Mouse (Mus musculus): ENCODE measurements around the gene Krtap17-1. TPM values are rescaled to one million over a fixed set of nuclear protein-coding genes. Genes with fewer than 3 reads are reported as not detected.

Gene Krtap17-1
- total RNA-seq, 1 experiment, result not detected

- Histone ChIP-seq H3K36me3 (ENCODE audit: control insufficient read depth, insufficient read depth, low read length, poor library complexity, severe bottlenecking) (no peaks in the 10 kb centered on the region), H3K9ac (ENCODE audit: insufficient read depth, low read depth, low read length, poor library complexity, severe bottlenecking) (no peak overlapping the region), H3K4me3 (ENCODE audit: insufficient read depth in 1 of 2, low read depth in 1 of 2, low read length in 2 of 2, poor library complexity in 1 of 2, severe bottlenecking in 1 of 2) (no peak overlapping the region), H3K27ac (ENCODE audit: insufficient read depth, low read depth, low read length, poor library complexity, severe bottlenecking) (no peak overlapping the region), H3K9me3 (ENCODE audit: control insufficient read depth, insufficient read depth, low read depth, low read length) (no peaks in the 10 kb centered on the region), H3K4me1 (ENCODE audit: control insufficient read depth in 2 of 2, insufficient read depth in 2 of 2, low read length in 2 of 2, poor library complexity in 1 of 2) (no peaks in the 10 kb centered on the region)
- TF ChIP-seq ZNF384 (IDR thresholded peaks at IDR 0.05; ENCODE audit: low read depth, low read length) (no peak), ZC3H11A (IDR thresholded peaks at IDR 0.05; ENCODE audit: borderline replicate concordance, low read depth, low read length) (no peak), MAFK (IDR thresholded peaks at IDR 0.05; ENCODE audit: insufficient read depth, low read depth, low read length) (no peak), HCFC1 (IDR thresholded peaks at IDR 0.05; ENCODE audit: borderline replicate concordance, insufficient read depth, low read length) (no peak), CHD2 (IDR thresholded peaks at IDR 0.05; ENCODE audit: low read depth, low read length) (no peak)
- in situ Hi-C loops (cut with MboI; ENCODE audit: low sequenced_read_pairs in 2 of 2, unreplicated experiment in 2 of 2), result no loop called here
- no peak for DNase-seq (ENCODE audit: low read depth, low spot score)
These were observed 25.7 kb upstream of the Krtap17-1 start for GRCm38 (mm10) chr11:100019466-100019865.

GRCm38 (mm10) chr11:100016112-100016511 is 22.3 kb upstream of the Krtap17-1 start, which contains the start of gene Krt33a:
TSS of gene Krt33a (minus strand) at chr11:100016212.
- Histone ChIP-seq H3K9ac (ENCODE audit: insufficient read depth, low read depth, low read length, poor library complexity, severe bottlenecking) (no peak within 1 kb of the TSS), H3K9me3 (ENCODE audit: control insufficient read depth, insufficient read depth, low read depth, low read length) (no peaks in the 10 kb centered on the region), H3K4me3 (ENCODE audit: insufficient read depth in 1 of 2, low read depth in 1 of 2, low read length in 2 of 2, poor library complexity in 1 of 2, severe bottlenecking in 1 of 2) (no peak within 1 kb of the TSS), H3K4me1 (ENCODE audit: control insufficient read depth in 2 of 2, insufficient read depth in 2 of 2, low read length in 2 of 2, poor library complexity in 1 of 2) (no peaks in the 10 kb centered on the region), H3K27ac (ENCODE audit: insufficient read depth, low read depth, low read length, poor library complexity, severe bottlenecking) (no peak within 1 kb of the TSS), H3K36me3 (ENCODE audit: control insufficient read depth, insufficient read depth, low read length, poor library complexity, severe bottlenecking) (no peaks in the 10 kb centered on the region)
- no peak for DNase-seq (ENCODE audit: low read depth, low spot score)
- in situ Hi-C loops (cut with MboI; ENCODE audit: low sequenced_read_pairs in 2 of 2, unreplicated experiment in 2 of 2), result no loop called here
- no peak for TF ChIP-seq ZNF384 (IDR thresholded peaks at IDR 0.05; ENCODE audit: low read depth, low read length)
- TF ChIP-seq HCFC1 (IDR thresholded peaks at IDR 0.05; ENCODE audit: borderline replicate concordance, insufficient read depth, low read length), result no peak
- no peak for TF ChIP-seq CHD2 (IDR thresholded peaks at IDR 0.05; ENCODE audit: low read depth, low read length)
- TF ChIP-seq ZC3H11A (IDR thresholded peaks at IDR 0.05; ENCODE audit: borderline replicate concordance, low read depth, low read length), result no peak
- no peak for TF ChIP-seq MAFK (IDR thresholded peaks at IDR 0.05; ENCODE audit: insufficient read depth, low read depth, low read length)

DNA sequence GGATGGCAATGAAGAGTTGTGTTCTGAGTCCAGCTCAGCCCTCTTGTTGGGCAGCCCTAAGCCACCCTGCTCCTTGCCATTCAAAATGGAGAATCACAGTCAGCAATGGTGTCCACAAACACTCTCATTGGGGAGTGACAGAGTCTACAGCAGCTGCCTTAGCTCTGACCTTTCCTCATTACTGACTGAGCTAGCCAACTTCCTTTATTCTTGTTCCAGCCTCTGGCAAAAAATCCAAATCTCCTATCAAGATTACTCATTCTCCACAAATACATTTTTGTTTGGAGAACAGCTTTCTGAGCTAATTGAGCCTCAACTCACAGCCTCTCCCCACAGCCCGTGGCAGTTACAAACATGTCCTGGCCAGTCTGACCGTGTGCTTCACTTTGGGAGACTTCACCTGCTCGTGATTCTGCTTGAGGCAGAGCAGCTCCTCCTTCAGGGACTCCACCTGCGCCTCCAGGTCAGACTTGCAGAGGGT is 19.9 kb upstream of the Krtap17-1 start:
- H3K9ac ChIP-seq (ENCODE audit: insufficient read depth, low read depth, low read length, poor library complexity, severe bottlenecking), result no peak overlapping the region
- no peaks in the 10 kb centered on the region for H3K4me1 ChIP-seq (ENCODE audit: control insufficient read depth in 2 of 2, insufficient read depth in 2 of 2, low read length in 2 of 2, poor library complexity in 1 of 2)
- no peak for DNase-seq (ENCODE audit: low read depth, low spot score)
- no peaks in the 10 kb centered on the region for H3K9me3 ChIP-seq (ENCODE audit: control insufficient read depth, insufficient read depth, low read depth, low read length)
- TF ChIP-seq ZC3H11A (IDR thresholded peaks at IDR 0.05; ENCODE audit: borderline replicate concordance, low read depth, low read length), result no peak
- in situ Hi-C loops (cut with MboI; ENCODE audit: low sequenced_read_pairs in 2 of 2, unreplicated experiment in 2 of 2), result no loop called here
- no peak overlapping the region for H3K27ac ChIP-seq (ENCODE audit: insufficient read depth, low read depth, low read length, poor library complexity, severe bottlenecking)
- H3K36me3 ChIP-seq (ENCODE audit: control insufficient read depth, insufficient read depth, low read length, poor library complexity, severe bottlenecking), result no peaks in the 10 kb centered on the region
- no peak overlapping the region for H3K4me3 ChIP-seq (ENCODE audit: insufficient read depth in 1 of 2, low read depth in 1 of 2, low read length in 2 of 2, poor library complexity in 1 of 2, severe bottlenecking in 1 of 2)

DNA sequence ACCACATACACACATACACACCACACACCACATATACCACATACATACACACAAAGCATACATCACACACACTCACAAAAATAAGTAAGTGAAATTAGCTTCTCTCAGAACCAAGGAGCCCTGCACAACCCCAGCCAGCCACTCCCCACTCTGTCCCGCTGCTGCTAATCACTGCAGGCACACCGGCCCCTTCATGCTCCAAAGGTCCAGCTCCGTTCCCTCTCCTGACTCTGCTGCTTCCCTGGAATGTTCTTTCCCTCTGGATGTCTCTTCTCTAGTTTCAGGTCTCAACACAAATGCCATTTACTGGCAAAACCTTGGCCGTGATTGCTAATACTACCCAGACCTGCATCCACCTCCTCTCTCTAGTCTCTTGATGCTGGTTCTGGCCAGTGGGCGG is 16.9 kb upstream of the Krtap17-1 start:
- Histone ChIP-seq H3K36me3 (ENCODE audit: control insufficient read depth, insufficient read depth, low read length, poor library complexity, severe bottlenecking) (no peaks in the 10 kb centered on the region), H3K9me3 (ENCODE audit: control insufficient read depth, insufficient read depth, low read depth, low read length) (no peaks in the 10 kb centered on the region), H3K27ac (ENCODE audit: insufficient read depth, low read depth, low read length, poor library complexity, severe bottlenecking) (no peak overlapping the region), H3K4me1 (ENCODE audit: control insufficient read depth in 2 of 2, insufficient read depth in 2 of 2, low read length in 2 of 2, poor library complexity in 1 of 2) (no peaks in the 10 kb centered on the region), H3K4me3 (ENCODE audit: insufficient read depth in 1 of 2, low read depth in 1 of 2, low read length in 2 of 2, poor library complexity in 1 of 2, severe bottlenecking in 1 of 2) (no peak overlapping the region), H3K9ac (ENCODE audit: insufficient read depth, low read depth, low read length, poor library complexity, severe bottlenecking) (no peak overlapping the region)
- in situ Hi-C loops (cut with MboI; ENCODE audit: low sequenced_read_pairs in 2 of 2, unreplicated experiment in 2 of 2), result no loop called here
- no peak for TF ChIP-seq CHD2 (IDR thresholded peaks at IDR 0.05; ENCODE audit: low read depth, low read length)
- no peak for TF ChIP-seq ZNF384 (IDR thresholded peaks at IDR 0.05; ENCODE audit: low read depth, low read length)
- TF ChIP-seq ZC3H11A (IDR thresholded peaks at IDR 0.05; ENCODE audit: borderline replicate concordance, low read depth, low read length), result no peak
- TF ChIP-seq HCFC1 (IDR thresholded peaks at IDR 0.05; ENCODE audit: borderline replicate concordance, insufficient read depth, low read length), result no peak
- no peak for TF ChIP-seq MAFK (IDR thresholded peaks at IDR 0.05; ENCODE audit: insufficient read depth, low read depth, low read length)
- no peak for DNase-seq (ENCODE audit: low read depth, low spot score)

GRCm38 (mm10) chr11:100008336-100008735 is 14.5 kb upstream of the Krtap17-1 start:
- Histone ChIP-seq H3K36me3 (ENCODE audit: control insufficient read depth, insufficient read depth, low read length, poor library complexity, severe bottlenecking) (no peaks in the 10 kb centered on the region), H3K4me1 (ENCODE audit: control insufficient read depth in 2 of 2, insufficient read depth in 2 of 2, low read length in 2 of 2, poor library complexity in 1 of 2) (no peaks in the 10 kb centered on the region), H3K9me3 (ENCODE audit: control insufficient read depth, insufficient read depth, low read depth, low read length) (no peaks in the 10 kb centered on the region), H3K9ac (ENCODE audit: insufficient read depth, low read depth, low read length, poor library complexity, severe bottlenecking) (no peak overlapping the region), H3K4me3 (ENCODE audit: insufficient read depth in 1 of 2, low read depth in 1 of 2, low read length in 2 of 2, poor library complexity in 1 of 2, severe bottlenecking in 1 of 2) (no peak overlapping the region), H3K27ac (ENCODE audit: insufficient read depth, low read depth, low read length, poor library complexity, severe bottlenecking) (no peak overlapping the region; the same call in 1 of the 2 replicates)
- in situ Hi-C loops (cut with MboI; ENCODE audit: low sequenced_read_pairs in 2 of 2, unreplicated experiment in 2 of 2), result no loop called here
- TF ChIP-seq MAFK (IDR thresholded peaks at IDR 0.05; ENCODE audit: insufficient read depth, low read depth, low read length) (no peak), ZC3H11A (IDR thresholded peaks at IDR 0.05; ENCODE audit: borderline replicate concordance, low read depth, low read length) (no peak), CHD2 (IDR thresholded peaks at IDR 0.05; ENCODE audit: low read depth, low read length) (no peak)
- no peak for DNase-seq (ENCODE audit: low read depth, low spot score)

Measured in ES-E14 (cell line).